Mouse (Mus musculus) layer of hippocampus, adult 2 months (tissue): ENCODE results near the gene Aftph. TPM values are rescaled to one million over a fixed set of nuclear protein-coding genes. Genes with fewer than 3 reads are reported as not detected.
A peak's percentile ranks its signal among the peaks of the same experiment; 100 is the strongest.

ENCODE experiments used
- DNase-seq, 2 experiments: peaks; one replicate each; pipeline ENCODE4 v3.0.0; 2022; ENCODE audit warnings: low spot score in 2 of 2
- H3K27ac ChIP-seq: fragments of 200-600 bp; 2 replicates; pipeline ENCODE4 v1.8.1; 2022
- H3K4me3 ChIP-seq: fragments of 200-600 bp; 2 replicates; pipeline ENCODE4 v1.8.1; 2022; ENCODE audit warnings: mild to moderate bottlenecking
- CTCF ChIP-seq: fragments of 200-600 bp; conservative IDR thresholded peaks from 2 replicates; pipeline ENCODE4 v1.8.1; 2022; ENCODE audit warnings: antibody characterized with exemption, mild to moderate bottlenecking, moderate library complexity
- total RNA-seq, 2 experiments: library from RNA; stranded (reverse); gene quantifications; 2 replicates each; pipeline ENCODE4 v1.2.3; 2021

Gene Aftph
- total RNA-seq, 2 experiments from 2014 or later, result 79.0 to 81.7 TPM

DNA sequence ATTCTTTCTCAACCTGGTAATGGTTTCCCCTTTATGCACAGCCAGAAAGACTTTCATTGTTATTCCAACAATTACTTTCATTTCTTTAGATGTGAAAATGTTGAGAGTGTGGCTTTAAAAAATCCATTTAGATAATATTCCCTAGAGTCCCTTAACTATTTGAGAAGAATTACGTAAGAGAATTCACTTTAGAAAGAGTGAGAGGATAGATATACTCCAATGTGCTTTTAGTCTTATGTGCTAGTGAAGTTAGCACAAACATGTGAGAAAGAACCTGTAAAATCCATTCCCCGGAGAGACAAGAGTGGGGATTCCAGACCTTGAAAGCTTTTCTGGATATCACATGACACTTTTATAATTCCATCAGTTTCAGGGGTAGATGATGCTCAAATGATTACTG lies 9.2 kb upstream of the Aftph start:
- no peak overlapping the region for H3K4me3 ChIP-seq
- no peak overlapping the region for H3K27ac ChIP-seq
- no peak for DNase-seq
- TF ChIP-seq CTCF, result no peak

- TF ChIP-seq CTCF, result no peak
- Histone ChIP-seq H3K4me3 (no peak overlapping the region), H3K27ac (no peak overlapping the region)
- DNase-seq, result no peak
Measured at GRCm38 (mm10) chr11:20743353-20743752, 2.0 kb upstream of the Aftph start.

GRCm38 (mm10) chr11:20742361-20742897 lies 1.0 kb upstream of the Aftph start:
- H3K27ac ChIP-seq, result peak overlapping the region; percentile 97
- TF ChIP-seq CTCF, result peak; percentile 89

GRCm38 (mm10) chr11:20740481-20741200 lies 748 bp downstream of the Aftph start:
- Histone ChIP-seq H3K27ac (peak overlapping the region; percentile 97), H3K4me3 (peak overlapping the region; percentile 89)
- no peak for TF ChIP-seq CTCF
- DNase-seq, result peak; percentile 13 to 15

More at GRCm38 (mm10) chr11:20742361-20742897, 1.0 kb upstream of the Aftph start:
- peak overlapping the region; percentile 89 for H3K4me3 ChIP-seq
- peak; percentile 48 to 68 for DNase-seq

DNA sequence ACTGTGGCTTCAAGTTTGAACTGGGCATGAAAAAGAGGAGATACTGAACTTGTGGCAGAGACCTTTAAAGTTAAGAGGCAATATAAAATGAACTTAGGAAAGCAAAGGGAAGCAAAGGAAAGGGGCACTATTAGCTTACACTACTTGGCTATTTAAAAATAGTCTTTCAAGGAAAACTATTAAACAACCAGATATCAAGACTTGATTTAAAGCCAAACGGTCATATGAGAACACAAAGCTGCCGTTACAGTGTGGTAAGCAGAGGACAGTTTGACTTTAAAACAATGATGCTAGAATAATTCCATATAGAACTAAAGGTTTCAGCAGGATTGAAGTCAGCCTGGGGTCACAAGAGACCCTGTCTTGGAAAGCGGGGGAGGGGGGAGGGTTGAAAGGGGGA lies 7.3 kb downstream of the Aftph start:
- TF ChIP-seq CTCF, result no peak
- peak overlapping the region; percentile 46; the same call in 1 of the 2 replicates for H3K27ac ChIP-seq
- no peak for DNase-seq
- H3K4me3 ChIP-seq, result no peak overlapping the region

GRCm38 (mm10) chr11:20733486-20734030 lies 7.8 kb downstream of the Aftph start:
- no peak for TF ChIP-seq CTCF
- H3K27ac ChIP-seq, result peak overlapping the region; percentile 46; the same call in 1 of the 2 replicates
- no peak overlapping the region for H3K4me3 ChIP-seq
- DNase-seq, result no peak

- no peak overlapping the region for H3K4me3 ChIP-seq
- DNase-seq, result no peak
- no peak for TF ChIP-seq CTCF
- H3K27ac ChIP-seq, result no peak overlapping the region
Measured at GRCm38 (mm10) chr11:20729403-20729802, 12.0 kb downstream of the Aftph start.

DNA sequence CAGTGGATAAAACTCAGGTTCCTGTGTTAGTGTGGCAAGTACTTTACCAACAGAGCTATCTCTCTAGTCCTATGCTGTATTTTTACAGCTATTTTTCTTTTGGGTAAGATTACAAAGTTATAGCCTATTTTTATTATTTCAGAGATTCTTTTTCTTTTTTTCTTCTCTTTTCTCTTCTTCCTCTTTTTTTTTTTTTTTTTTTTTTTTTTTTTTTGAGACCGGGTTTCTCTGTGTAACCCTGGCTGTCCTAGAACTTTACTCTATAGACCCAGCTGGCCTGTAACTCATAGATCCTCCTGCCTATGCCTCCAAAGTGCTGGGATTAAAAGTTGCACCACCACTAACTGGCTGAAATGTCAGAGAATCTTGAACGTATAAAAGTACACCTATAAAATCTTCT lies 13.3 kb downstream of the Aftph start:
- H3K4me3 ChIP-seq, result no peak overlapping the region
- H3K27ac ChIP-seq, result no peak overlapping the region
- DNase-seq, result no peak
- TF ChIP-seq CTCF, result no peak

GRCm38 (mm10) chr11:20723572-20723971 lies 17.8 kb downstream of the Aftph start:
- Histone ChIP-seq H3K27ac (no peak overlapping the region), H3K4me3 (no peak overlapping the region)
- no peak for TF ChIP-seq CTCF
- no peak for DNase-seq

DNA sequence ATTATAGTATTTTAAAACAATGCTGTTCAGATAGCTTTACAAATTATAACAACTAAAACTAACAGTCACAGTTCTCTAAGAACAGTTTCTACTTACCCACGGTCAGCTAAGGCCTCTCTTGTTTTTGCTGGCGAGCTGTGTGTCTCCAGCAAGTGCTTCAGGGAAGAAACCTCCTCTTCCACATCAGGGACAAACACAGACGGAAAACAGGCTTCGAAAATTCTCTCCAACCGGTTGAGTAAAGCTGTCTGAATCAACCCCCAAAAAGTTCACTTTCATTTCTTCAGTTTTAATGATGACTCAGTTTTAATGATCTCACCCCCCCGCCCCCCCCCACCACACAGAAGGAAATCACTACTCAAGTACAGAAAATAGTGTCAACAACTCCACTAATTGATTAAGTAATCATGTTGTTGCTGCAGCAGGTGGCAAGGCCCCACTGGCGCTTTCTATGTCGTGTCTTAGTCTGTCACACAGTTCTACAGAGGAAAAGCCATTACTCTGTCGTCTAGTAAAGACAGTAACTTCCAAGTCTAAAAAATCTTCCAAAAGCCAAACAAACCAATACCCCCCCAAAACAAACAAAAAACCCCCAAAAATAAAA lies 29.2 kb downstream of the Aftph start:
- TF ChIP-seq CTCF, result no peak

GRCm38 (mm10) chr11:20691000-20691399 lies 50.4 kb downstream of the Aftph start:
- DNase-seq, result peak; percentile 52 to 64
- TF ChIP-seq CTCF, result peak; percentile 94
- Histone ChIP-seq H3K27ac (no peak overlapping the region), H3K4me3 (no peak overlapping the region)

More for the DNA sequence above, 29.2 kb downstream of the Aftph start:
- H3K27ac ChIP-seq, result peak overlapping the region; percentile 24; the same call in 1 of the 2 replicates
- H3K4me3 ChIP-seq, result no peak overlapping the region
- no peak for DNase-seq

- no peak for DNase-seq
- TF ChIP-seq CTCF, result no peak
Measured at GRCm38 (mm10) chr11:20681679-20682078, 59.7 kb downstream of the Aftph start.

GRCm38 (mm10) chr11:20680781-20681180 lies 60.6 kb downstream of the Aftph start:
- TF ChIP-seq CTCF, result no peak
- no peak overlapping the region for H3K4me3 ChIP-seq
- DNase-seq, result no peak
- H3K27ac ChIP-seq, result no peak overlapping the region

More at GRCm38 (mm10) chr11:20681679-20682078, 59.7 kb downstream of the Aftph start:
- Histone ChIP-seq H3K27ac (no peak overlapping the region), H3K4me3 (no peak overlapping the region)
